Mouse (Mus musculus) regulatory T cell (primary cell): ENCODE measurements around the gene Gmfb.
"Not testable (repeated sequence)": the region's sequence is repeated elsewhere in the genome, so short reads cannot be mapped to it uniquely, and the experiment has no call there.

Experiments
- in situ Hi-C: fragments of 300-600 bp; cut with MboI, MseI; formaldehyde crosslinking; loops from one replicate; pipeline ENCODE4 v1.15.1; 2025; ENCODE audit warnings: high pct_unique_total_duplicates

Gene Gmfb

GRCm38 (mm10) chr14:46821873-46822716 lies at the start of gene Gmfb:
Gmfb (minus strand) TSS chr14:46822242.
- in situ Hi-C loops: no loop called here

GRCm38 (mm10) chr14:46862922-46863321 lies 40.9 kb upstream of the Gmfb start:
- in situ Hi-C loops: no loop called here

GRCm38 (mm10) chr14:46853677-46854076 lies 31.6 kb upstream of the Gmfb start:
- in situ Hi-C loops: no loop called here

GRCm38 (mm10) chr14:46849769-46850168 lies 27.7 kb upstream of the Gmfb start:
- in situ Hi-C loops: loop anchor here (10.0 kb wide), 1 partner anchor 965 kb away; no protein-coding TSS in a partner anchor

GRCm38 (mm10) chr14:46848736-46849135 lies 26.7 kb upstream of the Gmfb start:
- in situ Hi-C loops: loop anchor here (10.0 kb wide), 1 partner anchor 964 kb away; no protein-coding TSS in a partner anchor

- in situ Hi-C loops: loop anchor here (10.0 kb wide), 1 partner anchor 963 kb away; no protein-coding TSS in a partner anchor
Observed at GRCm38 (mm10) chr14:46848063-46848590, 26.1 kb upstream of the Gmfb start.

- in situ Hi-C loops: loop anchor here (10.0 kb wide), 1 partner anchor 961 kb away; no protein-coding TSS in a partner anchor
Observed at GRCm38 (mm10) chr14:46845706-46846105, 23.7 kb upstream of the Gmfb start.

- in situ Hi-C loops: no loop called here
Observed at GRCm38 (mm10) chr14:46839326-46839725, 17.3 kb upstream of the Gmfb start.

- in situ Hi-C loops: no loop called here
Observed at GRCm38 (mm10) chr14:46832354-46833272, 10.6 kb upstream of the Gmfb start.

- in situ Hi-C loops: no loop called here
Observed at GRCm38 (mm10) chr14:46831837-46832333, 9.8 kb upstream of the Gmfb start, which contains the start of gene Cgrrf1. Cgrrf1 (plus strand) TSS chr14:46832125.

GRCm38 (mm10) chr14:46831295-46831694 lies 9.3 kb upstream of the Gmfb start:
- in situ Hi-C loops: no loop called here

- in situ Hi-C loops: no loop called here
Observed at GRCm38 (mm10) chr14:46827430-46827829, 5.4 kb upstream of the Gmfb start.

GRCm38 (mm10) chr14:46823996-46824395 lies 2.0 kb upstream of the Gmfb start:
- in situ Hi-C loops: no loop called here

GRCm38 (mm10) chr14:46821271-46821872 lies 670 bp downstream of the Gmfb start:
- in situ Hi-C loops: no loop called here

- in situ Hi-C loops: not testable (repeated sequence)
Observed at GRCm38 (mm10) chr14:46819961-46820360, 2.1 kb downstream of the Gmfb start.

GRCm38 (mm10) chr14:46818743-46819142 lies 3.3 kb downstream of the Gmfb start:
- in situ Hi-C loops: no loop called here

GRCm38 (mm10) chr14:46816916-46817622 lies 5.0 kb downstream of the Gmfb start:
- in situ Hi-C loops: no loop called here

- in situ Hi-C loops: no loop called here
Observed at GRCm38 (mm10) chr14:46815640-46816039, 6.4 kb downstream of the Gmfb start.

- in situ Hi-C loops: no loop called here
Observed at GRCm38 (mm10) chr14:46807927-46808326, 14.1 kb downstream of the Gmfb start.

- in situ Hi-C loops: no loop called here
Observed at GRCm38 (mm10) chr14:46806186-46806585, 15.9 kb downstream of the Gmfb start.
